Mouse (Mus musculus) embryonic facial prominence, embryonic 12.5 days (tissue): ENCODE measurements at regions not wholly inside any gene's neighbourhood (a gene's known extent, or its start where the extent isn't known, plus 50 kb on each side); places are given as distances from the start of the nearest gene placed in this dataset.
A peak's percentile ranks its signal among the peaks of the same experiment; 100 is the strongest.

Experiments
- ATAC-seq: fragments of 200-750 bp; cut with Nextera tagmentation; 2 replicates; pipeline ENCODE4 v1.8.0; 2017; ENCODE audit not compliant: insufficient number of reproducible peaks, insufficient read depth, low FRiP score, low TSS enrichment
- H3K27ac ChIP-seq: fragments of 300-500 bp; sonication (generic); 2 replicates; pipeline ENCODE4 v1.5.1; 2016; ENCODE audit warnings: mild to moderate bottlenecking
- H3K27me3 ChIP-seq: fragments of 300-500 bp; sonication (generic); 2 replicates; pipeline ENCODE4 v1.6.1; 2016; ENCODE audit warnings: mild to moderate bottlenecking, moderate library complexity
- H3K36me3 ChIP-seq: fragments of 300-500 bp; sonication (generic); 2 replicates; pipeline ENCODE4 v1.6.1; 2016; ENCODE audit warnings: mild to moderate bottlenecking
- H3K4me1 ChIP-seq: fragments of 300-500 bp; sonication (generic); 2 replicates; pipeline ENCODE4 v1.6.1; 2016
- H3K4me2 ChIP-seq: fragments of 300-500 bp; sonication (generic); replicated peaks from 2 replicates; pipeline ENCODE4 v1.6.1; 2016; ENCODE audit warnings: mild to moderate bottlenecking, moderate library complexity
- H3K4me3 ChIP-seq: fragments of 300-500 bp; sonication (generic); 2 replicates; pipeline ENCODE4 v1.5.1; 2016; ENCODE audit warnings: mild to moderate bottlenecking
- H3K9ac ChIP-seq: fragments of 300-500 bp; sonication (generic); 2 replicates; pipeline ENCODE4 v1.6.1; 2016; ENCODE audit warnings: mild to moderate bottlenecking, moderate library complexity
- H3K9me3 ChIP-seq: fragments of 300-500 bp; sonication (generic); 2 replicates; pipeline ENCODE4 v1.6.1; 2016; ENCODE audit warnings: mild to moderate bottlenecking, moderate library complexity
- WGBS: fragments of 180-500 bp; shearing (Covaris S2); methylation state at CpG from one replicate; pipeline ENCODE4 v1.1.7; 2016; 5-methylcytosine and 5-hydroxymethylcytosine counted together

GRCm38 (mm10) chr4:106214170-106214569 is 101.8 kb upstream of the Usp24 start:
- H3K4me1 ChIP-seq, result no peaks in the 10 kb centered on the region
- 80% methylated on average over 5 of the region's 5 CpGs for WGBS
- H3K27ac ChIP-seq, result no peak overlapping the region
- H3K9me3 ChIP-seq, result no peaks in the 10 kb centered on the region
- no peak overlapping the region for H3K4me2 ChIP-seq
- H3K27me3 ChIP-seq, result no peaks in the 10 kb centered on the region
- no peak for ATAC-seq
- no peak overlapping the region for H3K4me3 ChIP-seq
- no peaks in the 10 kb centered on the region for H3K36me3 ChIP-seq
- H3K9ac ChIP-seq, result no peak overlapping the region

- no peak overlapping the region for H3K4me3 ChIP-seq
- peaks cover 4% of the 10 kb centered on the region for H3K4me1 ChIP-seq
- H3K9ac ChIP-seq, result no peak overlapping the region
- WGBS, result 86% methylated on average over 9 of the region's 9 CpGs
- no peaks in the 10 kb centered on the region for H3K27me3 ChIP-seq
- H3K4me2 ChIP-seq, result no peak overlapping the region
- no peaks in the 10 kb centered on the region for H3K9me3 ChIP-seq
- no peak overlapping the region for H3K27ac ChIP-seq
- no peak for ATAC-seq
- no peaks in the 10 kb centered on the region for H3K36me3 ChIP-seq
Measured at GRCm38 (mm10) chr4:106220621-106221020, 95.4 kb upstream of the Usp24 start.

GRCm38 (mm10) chr4:106225184-106225862 is 90.7 kb upstream of the Usp24 start:
- H3K4me2 ChIP-seq, result no peak overlapping the region; the same call in 1 of the 2 replicates
- no peaks in the 10 kb centered on the region for H3K27me3 ChIP-seq
- H3K27ac ChIP-seq, result no peak overlapping the region
- no peak; the same call in 1 of the 2 replicates for ATAC-seq
- 52% methylated on average over 12 of the region's 12 CpGs for WGBS
- no peaks in the 10 kb centered on the region for H3K36me3 ChIP-seq
- peaks cover 4% of the 10 kb centered on the region for H3K4me1 ChIP-seq
- H3K9me3 ChIP-seq, result no peaks in the 10 kb centered on the region
- H3K4me3 ChIP-seq, result no peak overlapping the region
- H3K9ac ChIP-seq, result no peak overlapping the region

DNA sequence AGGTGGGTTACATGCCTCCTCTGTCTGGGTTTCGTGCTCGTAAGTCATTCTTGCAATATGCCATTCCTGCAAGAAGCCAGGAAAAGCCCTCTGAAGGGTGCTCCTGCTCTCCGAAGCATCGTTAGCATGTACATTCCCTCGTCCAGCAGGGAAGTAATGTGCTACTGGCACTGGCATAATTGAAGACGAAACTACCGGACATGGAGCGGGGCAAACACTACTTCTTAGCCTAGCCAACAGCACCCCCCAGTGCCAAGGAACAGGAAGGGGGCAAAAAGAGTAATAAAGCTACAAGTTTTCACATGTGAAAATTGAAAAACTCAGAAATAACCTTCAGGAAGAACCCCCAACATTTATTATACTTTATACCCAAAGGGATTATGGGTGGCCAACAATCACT is 88.6 kb upstream of the Usp24 start:
- Histone ChIP-seq H3K9ac (no peak overlapping the region), H3K27me3 (no peaks in the 10 kb centered on the region), H3K4me1 (peaks cover 4% of the 10 kb centered on the region), H3K4me2 (no peak overlapping the region), H3K4me3 (no peak overlapping the region), H3K9me3 (no peaks in the 10 kb centered on the region), H3K36me3 (no peaks in the 10 kb centered on the region), H3K27ac (no peak overlapping the region)
- 48% methylated on average over 8 of the region's 8 CpGs for WGBS
- ATAC-seq, result no peak

DNA sequence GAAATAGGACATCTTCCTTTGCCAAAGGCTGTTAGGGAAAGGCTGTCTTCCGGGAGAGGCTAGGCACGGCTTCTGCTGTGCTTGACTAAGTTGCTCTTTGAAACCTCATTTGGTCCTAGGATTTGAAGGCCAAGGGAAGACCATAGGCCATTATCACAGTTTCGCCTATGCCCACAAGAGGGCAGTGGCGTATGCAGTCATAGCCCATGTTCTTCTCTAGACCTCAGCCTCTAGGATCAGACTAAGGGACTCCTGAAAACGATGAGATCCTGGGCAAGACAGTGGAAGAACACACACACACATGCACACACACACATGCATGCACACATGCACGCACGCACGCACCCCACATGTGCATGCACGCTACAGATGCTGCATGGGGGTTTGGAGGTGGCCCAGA is 87.5 kb upstream of the Usp24 start:
- peaks cover 8% of the 10 kb centered on the region for H3K4me1 ChIP-seq
- H3K4me2 ChIP-seq, result no peak overlapping the region
- H3K27me3 ChIP-seq, result no peaks in the 10 kb centered on the region
- H3K27ac ChIP-seq, result no peak overlapping the region
- H3K4me3 ChIP-seq, result no peak overlapping the region
- H3K36me3 ChIP-seq, result no peaks in the 10 kb centered on the region
- no peak overlapping the region for H3K9ac ChIP-seq
- no peak; the same call in 1 of the 2 replicates for ATAC-seq
- H3K9me3 ChIP-seq, result no peaks in the 10 kb centered on the region
- 48% methylated on average over 9 of the region's 9 CpGs for WGBS

- no peak overlapping the region for H3K27ac ChIP-seq
- peaks cover 8% of the 10 kb centered on the region for H3K4me1 ChIP-seq
- H3K9me3 ChIP-seq, result no peaks in the 10 kb centered on the region
- H3K9ac ChIP-seq, result no peak overlapping the region
- 76% methylated on average over 3 of the region's 3 CpGs for WGBS
- H3K4me2 ChIP-seq, result no peak overlapping the region
- no peaks in the 10 kb centered on the region for H3K36me3 ChIP-seq
- no peak overlapping the region for H3K4me3 ChIP-seq
- H3K27me3 ChIP-seq, result no peaks in the 10 kb centered on the region
- ATAC-seq, result no peak
Measured at GRCm38 (mm10) chr4:106229526-106229925, 86.5 kb upstream of the Usp24 start.

- H3K27ac ChIP-seq, result peak overlapping the region; percentile 60; the same call in 1 of the 2 replicates
Measured at GRCm38 (mm10) chr4:106232499-106232970, 83.5 kb upstream of the Usp24 start.

GRCm38 (mm10) chr4:106244384-106244819 is 71.6 kb upstream of the Usp24 start:
- Histone ChIP-seq H3K4me1 (no peaks in the 10 kb centered on the region), H3K9me3 (no peaks in the 10 kb centered on the region), H3K4me2 (no peak overlapping the region), H3K27me3 (no peaks in the 10 kb centered on the region), H3K9ac (no peak overlapping the region), H3K27ac (no peak overlapping the region), H3K4me3 (no peak overlapping the region), H3K36me3 (no peaks in the 10 kb centered on the region)
- 92% methylated on average over 14 of the region's 14 CpGs for WGBS
- ATAC-seq, result no peak

More at GRCm38 (mm10) chr4:106232499-106232970, 83.5 kb upstream of the Usp24 start:
- Histone ChIP-seq H3K36me3 (no peaks in the 10 kb centered on the region), H3K4me1 (0 out of 2 replicates have a peak, but pooled peaks cover 5% of the 10 kb centered on the region), H3K9me3 (no peaks in the 10 kb centered on the region), H3K4me2 (no peak overlapping the region), H3K9ac (no peak overlapping the region), H3K4me3 (no peak overlapping the region), H3K27me3 (no peaks in the 10 kb centered on the region)
- 29% methylated on average over 9 of the region's 9 CpGs for WGBS
- ATAC-seq, result no peak

- 87% methylated on average over 9 of the region's 9 CpGs for WGBS
- no peak overlapping the region for H3K27ac ChIP-seq
- H3K4me3 ChIP-seq, result no peak overlapping the region
- no peaks in the 10 kb centered on the region for H3K36me3 ChIP-seq
- no peaks in the 10 kb centered on the region for H3K4me1 ChIP-seq
- H3K9me3 ChIP-seq, result no peaks in the 10 kb centered on the region
- ATAC-seq, result no peak
- no peaks in the 10 kb centered on the region for H3K27me3 ChIP-seq
- no peak overlapping the region for H3K4me2 ChIP-seq
- H3K9ac ChIP-seq, result no peak overlapping the region
Measured at GRCm38 (mm10) chr4:106244826-106245510, 71.0 kb upstream of the Usp24 start.

DNA sequence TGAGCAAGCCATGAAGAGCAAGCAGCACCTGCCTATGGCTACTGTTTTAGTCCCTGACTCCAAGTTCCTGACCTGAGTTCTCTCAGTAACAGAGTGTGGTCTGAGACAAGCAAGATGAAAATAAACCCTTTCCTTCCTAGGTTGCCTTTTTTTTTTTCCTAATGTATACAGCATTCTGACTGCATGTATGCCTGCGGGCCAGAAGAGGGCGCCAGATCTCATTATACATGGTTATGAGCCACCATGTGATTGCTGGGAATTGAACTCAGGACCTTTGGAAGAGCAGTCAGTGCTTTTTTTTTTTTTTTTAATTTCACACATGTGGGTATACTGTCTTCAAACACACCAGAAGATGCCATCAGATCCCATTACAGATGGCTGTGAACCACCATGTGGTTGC is 69.3 kb upstream of the Usp24 start:
- no peak overlapping the region for H3K4me3 ChIP-seq
- no peak overlapping the region for H3K4me2 ChIP-seq
- no peaks in the 10 kb centered on the region for H3K27me3 ChIP-seq
- ATAC-seq, result no peak
- no peaks in the 10 kb centered on the region for H3K9me3 ChIP-seq
- 71% methylated on average over 2 of the region's 2 CpGs for WGBS
- H3K9ac ChIP-seq, result no peak overlapping the region
- no peak overlapping the region for H3K27ac ChIP-seq
- H3K36me3 ChIP-seq, result no peaks in the 10 kb centered on the region
- no peaks in the 10 kb centered on the region for H3K4me1 ChIP-seq

GRCm38 (mm10) chr4:106247398-106247797 is 68.6 kb upstream of the Usp24 start:
- Histone ChIP-seq H3K36me3 (no peaks in the 10 kb centered on the region), H3K27me3 (no peaks in the 10 kb centered on the region), H3K4me1 (no peaks in the 10 kb centered on the region), H3K27ac (no peak overlapping the region), H3K4me2 (no peak overlapping the region), H3K9ac (no peak overlapping the region), H3K4me3 (no peak overlapping the region), H3K9me3 (no peaks in the 10 kb centered on the region)
- 90% methylated on average over 5 of the region's 5 CpGs for WGBS
- no peak for ATAC-seq

DNA sequence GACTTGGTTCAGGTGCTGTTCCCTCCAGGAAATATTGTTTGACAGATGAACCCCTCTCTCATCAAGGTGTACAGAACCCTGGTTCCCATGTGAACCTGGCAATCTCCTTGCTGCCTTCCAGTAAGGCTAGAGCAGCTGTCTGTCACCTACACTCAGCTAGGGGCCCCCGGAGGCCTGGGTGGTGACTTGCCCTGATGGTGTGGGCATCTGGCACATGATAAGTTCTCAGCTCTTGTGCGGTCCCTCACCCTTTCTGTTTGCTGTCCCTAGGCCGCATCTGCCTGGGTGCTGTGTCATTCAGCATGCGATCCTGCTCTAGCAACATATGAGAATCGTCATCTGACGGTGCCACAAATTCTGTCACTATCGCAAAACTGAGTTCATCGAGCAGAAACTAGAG is 67.7 kb upstream of the Usp24 start:
- Histone ChIP-seq H3K4me1 (no peaks in the 10 kb centered on the region), H3K4me3 (no peak overlapping the region), H3K36me3 (no peaks in the 10 kb centered on the region), H3K27ac (no peak overlapping the region), H3K27me3 (no peaks in the 10 kb centered on the region), H3K9ac (no peak overlapping the region), H3K9me3 (no peaks in the 10 kb centered on the region), H3K4me2 (no peak overlapping the region)
- WGBS, result 90% methylated on average over 8 of the region's 8 CpGs
- no peak for ATAC-seq
